Mouse (Mus musculus) stomach, embryonic 14.5 days (tissue): ENCODE results near the gene Kdm5c. TPM values are rescaled to one million over a fixed set of nuclear protein-coding genes. Genes with fewer than 3 reads are reported as not detected.

ENCODE experiments used
- ATAC-seq: fragments of 200-750 bp; cut with Nextera tagmentation; 2 replicates; pipeline ENCODE4 v1.8.0; 2017; ENCODE audit warnings: low read depth, moderate TSS enrichment; ENCODE audit not compliant: insufficient number of reproducible peaks, insufficient read depth, low FRiP score
- H3K27ac ChIP-seq: fragments of 300-500 bp; sonication (generic); 2 replicates; pipeline ENCODE4 v1.5.1; 2014; ENCODE audit warnings: mild to moderate bottlenecking, low read length, moderate library complexity, mixed read lengths
- H3K27me3 ChIP-seq: fragments of 300-500 bp; sonication (generic); 2 replicates; pipeline ENCODE4 v1.6.1; 2014; ENCODE audit warnings: low read length, control low read depth, mixed read lengths; ENCODE audit not compliant: control insufficient read depth, insufficient read depth
- H3K36me3 ChIP-seq: fragments of 300-500 bp; sonication (generic); 2 replicates; pipeline ENCODE4 v1.6.1; 2014; ENCODE audit warnings: mild to moderate bottlenecking, control low read depth, low read length, moderate library complexity, mixed read lengths; ENCODE audit not compliant: control insufficient read depth, insufficient read depth
- H3K4me1 ChIP-seq: fragments of 300-500 bp; sonication (generic); 2 replicates; pipeline ENCODE4 v1.6.1; 2014; ENCODE audit warnings: low read length, control low read depth, mixed read lengths; ENCODE audit not compliant: control insufficient read depth, insufficient read depth
- H3K4me2 ChIP-seq: fragments of 300-500 bp; sonication (generic); replicated peaks from 2 replicates; pipeline ENCODE4 v1.6.1; 2014; ENCODE audit warnings: low read depth, low read length, control low read depth
- H3K4me3 ChIP-seq: fragments of 300-500 bp; sonication (generic); 2 replicates; pipeline ENCODE4 v1.5.1; 2014; ENCODE audit warnings: low read depth, low read length, control low read depth
- H3K9ac ChIP-seq: fragments of 300-500 bp; sonication (generic); replicated peaks from 2 replicates; pipeline ENCODE4 v1.6.1; 2014; ENCODE audit warnings: low read depth, mild to moderate bottlenecking, control low read depth, low read length, moderate library complexity, mixed read lengths
- H3K9me3 ChIP-seq: fragments of 300-500 bp; sonication (generic); 2 replicates; pipeline ENCODE4 v1.6.1; 2016; ENCODE audit warnings: low read depth, low read length, control low read depth; ENCODE audit not compliant: control insufficient read depth
- WGBS: fragments of 180-500 bp; shearing (Covaris S2); extraction: QIAGEN DNeasy Blood & Tissue Kit; methylation state at CpG from one replicate; pipeline ENCODE4 v1.1.7; 2014; 5-methylcytosine and 5-hydroxymethylcytosine counted together
- polyA plus RNA-seq: library from polyadenylated mRNA; unstranded; fragments of >200 nt; fragmentation: Nextera tagmentation; extraction: Ambion mirVana; gene quantifications from 2 replicates; pipeline ENCODE4 v1.2.1, GENCODE M21; 2014

The Kdm5c gene
- 29.8 and 54.8 TPM in 2 replicates for polyA plus RNA-seq

GRCm38 (mm10) chrX:152232781-152233763 is at the start of gene Kdm5c:
TSS of gene Kdm5c (plus strand) at chrX:152233020.
- Histone ChIP-seq H3K27ac (peak within 1 kb of the TSS; percentile 67), H3K9me3 (no peaks in the 10 kb centered on the region), H3K4me1 (peaks cover 7% of the 10 kb centered on the region; the same call in 1 of the 2 replicates), H3K4me3 (peak within 1 kb of the TSS; percentile 85), H3K27me3 (no peaks in the 10 kb centered on the region), H3K9ac (peak within 1 kb of the TSS; percentile 88), H3K36me3 (peaks cover 7% of the 10 kb centered on the region), H3K4me2 (peak within 1 kb of the TSS; percentile 75)
- WGBS: under 1% methylated on average over 69 of the region's 69 CpGs
- ATAC-seq: peak; percentile 98

- no peak overlapping the region for H3K9ac ChIP-seq
- H3K27me3 ChIP-seq: no peaks in the 10 kb centered on the region
These were observed 45.7 kb upstream of the Kdm5c start for GRCm38 (mm10) chrX:152187151-152187550.

DNA sequence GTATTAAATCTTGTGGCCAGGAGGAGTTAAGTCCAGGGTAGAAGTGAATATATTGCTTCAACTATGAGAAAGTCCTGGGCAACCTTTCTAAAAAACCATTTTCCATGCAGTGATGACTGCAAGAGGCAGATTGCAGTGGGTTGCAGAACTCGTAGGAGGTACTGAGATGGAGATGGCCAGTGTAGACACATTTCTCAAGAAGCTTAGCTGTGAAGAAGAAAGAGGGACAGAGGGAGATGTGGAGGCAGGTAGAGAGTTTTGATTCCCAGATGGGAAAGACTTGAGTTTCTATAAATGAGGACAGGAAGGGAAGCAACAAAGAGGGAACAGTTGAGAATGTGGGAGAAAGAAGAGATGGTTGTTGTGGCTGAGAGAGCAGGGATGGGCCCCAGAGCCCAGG is 41.6 kb upstream of the Kdm5c start:
- H3K9me3 ChIP-seq: no peaks in the 10 kb centered on the region
- H3K36me3 ChIP-seq: no peaks in the 10 kb centered on the region
- no peaks in the 10 kb centered on the region for H3K4me1 ChIP-seq
- H3K4me3 ChIP-seq: no peak overlapping the region
- H3K27ac ChIP-seq: no peak overlapping the region
- H3K4me2 ChIP-seq: no peak overlapping the region
- H3K9ac ChIP-seq: no peak overlapping the region
- no peaks in the 10 kb centered on the region for H3K27me3 ChIP-seq
- ATAC-seq: no peak
- 74% methylated on average over 1 of the region's 1 CpGs for WGBS

More at GRCm38 (mm10) chrX:152187151-152187550, 45.7 kb upstream of the Kdm5c start:
- Histone ChIP-seq H3K9me3 (no peaks in the 10 kb centered on the region), H3K4me1 (no peaks in the 10 kb centered on the region), H3K4me2 (no peak overlapping the region), H3K27ac (no peak overlapping the region), H3K4me3 (no peak overlapping the region), H3K36me3 (no peaks in the 10 kb centered on the region)
- ATAC-seq: no peak

DNA sequence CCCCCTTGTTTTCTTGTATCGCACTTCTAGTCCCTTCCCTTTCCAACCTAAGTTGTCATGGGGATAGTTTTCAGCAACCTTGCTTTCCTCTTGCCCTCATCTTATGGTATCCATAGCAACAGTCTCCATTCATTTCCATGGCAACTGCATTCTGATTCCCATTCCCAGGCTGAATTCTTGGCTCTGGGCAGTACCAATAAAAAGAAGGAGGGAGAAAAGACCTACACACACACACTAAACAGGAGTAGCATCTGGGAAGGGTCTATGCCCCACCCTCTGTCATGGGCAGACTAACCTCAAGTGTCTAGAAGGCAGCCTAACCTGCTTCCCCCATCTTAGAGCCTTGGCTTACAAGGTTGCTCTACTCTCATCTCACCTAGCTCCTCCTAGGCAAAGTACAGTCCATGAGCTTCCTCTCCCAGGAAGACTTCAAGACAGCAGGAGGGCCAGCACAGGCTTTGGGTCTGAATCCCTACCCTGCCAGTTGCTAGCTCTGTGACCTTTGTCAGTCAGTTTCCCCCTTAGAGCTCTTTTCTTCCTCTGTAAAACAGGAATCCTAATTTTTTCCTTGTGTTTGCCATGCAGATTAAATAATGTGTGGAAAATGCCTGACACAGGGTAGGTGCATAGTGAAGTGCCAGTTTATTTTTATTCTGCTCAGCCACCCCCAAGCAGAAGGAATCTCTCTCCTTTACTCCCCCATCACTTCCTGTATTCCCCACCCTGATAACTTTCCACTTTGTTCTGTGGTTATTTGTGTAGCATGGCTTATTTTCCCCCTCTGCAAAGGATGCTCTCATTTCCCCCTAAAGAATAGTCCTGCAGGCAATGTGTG is 34.8 kb upstream of the Kdm5c start:
- ATAC-seq: no peak
- no peaks in the 10 kb centered on the region for H3K36me3 ChIP-seq
- H3K4me2 ChIP-seq: no peak overlapping the region
- WGBS: 81% methylated on average over 1 of the region's 1 CpGs
- H3K27ac ChIP-seq: no peak overlapping the region
- no peak overlapping the region for H3K4me3 ChIP-seq
- H3K4me1 ChIP-seq: no peaks in the 10 kb centered on the region
- H3K27me3 ChIP-seq: 0 out of 2 replicates have a peak, but pooled peaks cover 4% of the 10 kb centered on the region
- H3K9me3 ChIP-seq: no peaks in the 10 kb centered on the region
- H3K9ac ChIP-seq: no peak overlapping the region

DNA sequence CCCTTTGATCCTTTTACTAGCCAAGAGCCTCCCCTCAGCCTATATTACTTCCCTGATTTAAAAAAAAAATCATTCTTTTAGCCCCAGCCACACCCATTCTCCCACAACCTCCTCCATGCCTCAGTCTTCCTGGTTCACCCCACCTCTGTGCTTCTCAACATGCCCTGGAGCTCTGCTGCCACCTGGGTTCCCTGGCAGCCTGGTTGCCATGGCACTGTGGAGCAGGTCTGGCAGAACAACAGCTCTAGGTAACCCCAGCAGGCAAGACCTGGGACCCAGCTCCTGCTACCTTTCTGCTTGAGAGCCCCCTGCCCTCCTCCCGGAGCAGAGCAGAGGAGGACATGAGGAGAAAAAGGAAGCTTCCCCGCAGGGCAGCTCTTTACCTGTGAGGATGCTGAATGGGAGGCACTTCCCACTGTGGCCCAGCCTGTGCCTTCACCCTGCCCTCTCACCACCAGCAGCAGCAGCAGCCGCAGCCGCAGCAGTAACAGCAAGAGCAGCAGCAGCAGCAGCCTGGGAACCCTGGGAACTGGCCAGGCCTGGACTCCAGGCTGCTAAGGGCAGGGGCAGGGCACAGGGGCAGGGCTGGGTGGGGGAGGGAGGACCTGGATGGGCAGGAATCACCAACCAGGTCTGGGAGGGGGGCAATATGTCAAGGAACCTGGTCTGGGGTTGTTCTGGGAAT is 30.9 kb upstream of the Kdm5c start:
- Histone ChIP-seq H3K4me2 (no peak overlapping the region), H3K27me3 (0 out of 2 replicates have a peak, but pooled peaks cover 4% of the 10 kb centered on the region), H3K36me3 (no peaks in the 10 kb centered on the region), H3K4me1 (no peaks in the 10 kb centered on the region), H3K9me3 (no peaks in the 10 kb centered on the region), H3K27ac (no peak overlapping the region), H3K9ac (no peak overlapping the region), H3K4me3 (no peak overlapping the region)
- WGBS: 39% methylated on average over 4 of the region's 4 CpGs
- ATAC-seq: no peak

- ATAC-seq: 0 out of 2 replicates have a peak, but pooled peaks have one; percentile 23
- Histone ChIP-seq H3K4me1 (no peaks in the 10 kb centered on the region), H3K9me3 (no peaks in the 10 kb centered on the region), H3K27me3 (0 out of 2 replicates have a peak, but pooled peaks cover 4% of the 10 kb centered on the region), H3K9ac (no peak overlapping the region), H3K36me3 (no peaks in the 10 kb centered on the region), H3K4me2 (no peak overlapping the region), H3K27ac (no peak overlapping the region), H3K4me3 (no peak overlapping the region)
- WGBS: 37% methylated on average over 8 of the region's 8 CpGs
These were observed 30.3 kb upstream of the Kdm5c start for GRCm38 (mm10) chrX:152202422-152203103.

- Histone ChIP-seq H3K4me1 (no peaks in the 10 kb centered on the region), H3K36me3 (no peaks in the 10 kb centered on the region), H3K27ac (no peak overlapping the region), H3K9me3 (no peaks in the 10 kb centered on the region), H3K27me3 (0 out of 2 replicates have a peak, but pooled peaks cover 4% of the 10 kb centered on the region), H3K4me2 (no peak overlapping the region), H3K9ac (no peak overlapping the region), H3K4me3 (no peak overlapping the region)
- ATAC-seq: no peak
- 80% methylated on average over 4 of the region's 4 CpGs for WGBS
These were observed 29.6 kb upstream of the Kdm5c start for GRCm38 (mm10) chrX:152203247-152203646.
